Mouse (Mus musculus) right cerebral cortex, adult 2 months (tissue): ENCODE results near the gene Tbc1d12.
"Not testable (repeated sequence)": the region's sequence is repeated elsewhere in the genome, so short reads cannot be mapped to it uniquely, and the experiment has no call there.

Source experiments
- DNase-seq, 2 experiments: peaks; one replicate each; pipeline ENCODE4 v3.0.0; 2021 to 2022; ENCODE audit warnings: low spot score in 2 of 2

Tbc1d12 gene

GRCm38 (mm10) chr19:38836438-38837170 is at the start of gene Tbc1d12:
Gene Tbc1d12, plus strand, starts transcription at chr19:38836579.
- DNase-seq = peak; percentile 81 to 86

- no peak for DNase-seq
Measured at GRCm38 (mm10) chr19:38787756-38788155, 48.6 kb upstream of the Tbc1d12 start.

- DNase-seq = no peak
Measured at GRCm38 (mm10) chr19:38793563-38794045, 42.8 kb upstream of the Tbc1d12 start.

- DNase-seq = no peak
Measured at GRCm38 (mm10) chr19:38796546-38796945, 39.8 kb upstream of the Tbc1d12 start.

GRCm38 (mm10) chr19:38798291-38798690 is 38.1 kb upstream of the Tbc1d12 start:
- DNase-seq = peak; percentile 51 to 66

- DNase-seq = no peak
Measured at GRCm38 (mm10) chr19:38798801-38799200, 37.6 kb upstream of the Tbc1d12 start.

GRCm38 (mm10) chr19:38818191-38818590 is 18.2 kb upstream of the Tbc1d12 start:
- DNase-seq = no peak

GRCm38 (mm10) chr19:38818766-38819426 is 17.5 kb upstream of the Tbc1d12 start, which contains the start of gene Noc3l:
Gene Noc3l, minus strand, starts transcription at chr19:38819237.
- DNase-seq = peak; percentile 95 to 97

- no peak for DNase-seq
Measured at GRCm38 (mm10) chr19:38819427-38819802, 17.0 kb upstream of the Tbc1d12 start.

- DNase-seq = no peak
Measured at GRCm38 (mm10) chr19:38820186-38820804, 16.1 kb upstream of the Tbc1d12 start.

GRCm38 (mm10) chr19:38833224-38833623 is 3.2 kb upstream of the Tbc1d12 start:
- no peak for DNase-seq

GRCm38 (mm10) chr19:38836084-38836437 is 318 bp upstream of the Tbc1d12 start:
- no peak for DNase-seq

- DNase-seq = peak; percentile 18 to 37
Measured at GRCm38 (mm10) chr19:38837171-38837641, 827 bp downstream of the Tbc1d12 start.

GRCm38 (mm10) chr19:38844817-38845216 is 8.4 kb downstream of the Tbc1d12 start:
- DNase-seq = no peak

GRCm38 (mm10) chr19:38846373-38846772 is 10.0 kb downstream of the Tbc1d12 start:
- no peak for DNase-seq

- no peak for DNase-seq
Measured at GRCm38 (mm10) chr19:38858224-38858623, 21.8 kb downstream of the Tbc1d12 start.

- no peak for DNase-seq
Measured at GRCm38 (mm10) chr19:38862523-38862922, 26.1 kb downstream of the Tbc1d12 start.

- DNase-seq = not testable (repeated sequence)
Measured at GRCm38 (mm10) chr19:38874825-38875224, 38.4 kb downstream of the Tbc1d12 start.

GRCm38 (mm10) chr19:38880300-38880699 is 43.9 kb downstream of the Tbc1d12 start:
- no peak for DNase-seq

- peak; percentile 13 to 16 for DNase-seq
Measured at GRCm38 (mm10) chr19:38901146-38902135, 65.1 kb downstream of the Tbc1d12 start.

GRCm38 (mm10) chr19:38902501-38902900 is 66.1 kb downstream of the Tbc1d12 start:
- no peak for DNase-seq
